In the genomic region with DNA sequence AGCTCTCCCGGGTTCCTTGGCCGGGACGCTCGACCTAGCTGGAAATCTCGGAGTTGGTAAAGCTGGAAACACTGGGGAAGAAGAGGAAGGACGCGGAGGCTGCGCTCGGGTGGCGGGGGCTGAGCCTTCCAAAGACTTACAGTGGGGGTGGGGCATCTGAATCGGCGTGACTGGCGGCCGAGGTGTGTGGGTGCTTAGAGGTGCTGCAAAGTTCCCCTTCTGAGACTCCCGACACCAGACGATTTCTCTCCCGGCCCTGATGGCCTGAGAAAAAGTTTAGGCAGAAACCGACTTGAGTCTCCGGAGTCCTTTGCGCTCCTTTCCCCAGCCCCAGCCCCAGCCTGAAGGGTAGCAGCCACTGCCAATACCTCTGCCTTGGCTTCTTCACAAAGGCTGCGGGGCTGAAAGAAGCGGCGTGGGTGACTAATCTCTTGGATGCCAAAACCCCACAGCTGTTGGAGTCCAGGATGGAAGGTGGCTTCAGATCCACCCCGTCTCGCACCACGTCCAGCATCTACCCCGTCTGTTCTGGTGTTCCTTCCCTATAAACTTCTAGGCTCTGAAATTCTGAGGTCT, we compare ENCODE assay signal across 8 mouse cellular contexts. TPM values are rescaled to one million over a fixed set of nuclear protein-coding genes. Genes with fewer than 3 reads are reported as not detected.
DNase-seq lines count a peak whose midpoint lies in the region.

No protein-coding gene starts in this region.

- peak; percentile 49 for DNase-seq in embryo, embryonic 11 days
- DNase-seq in embryo, embryonic 10.5 days (ENCODE audit: low spot score) = no peak
- peak; percentile 51 for DNase-seq in CD4-positive, CD25-positive, alpha-beta regulatory T cell, adult 2 months (ENCODE audit: low read depth, low spot score)
- peak; percentile 71 for DNase-seq in cerebellum, adult 9-10 months
- DNase-seq in heart, embryonic 10.5 days (ENCODE audit: low spot score) = no peak
- peak; percentile 57 for DNase-seq in kidney, postnatal 10 days
- peak; percentile 48 for DNase-seq in lung, postnatal 14 days
- DNase-seq in testis, postnatal 10 days (ENCODE audit: low spot score) = peak; percentile 70

- H3K4me3 ChIP-seq in heart, embryonic 10.5 days = peak overlapping the region; percentile 77

- peaks cover 34% of the 10 kb centered on the region for H3K36me3 ChIP-seq in heart, embryonic 10.5 days

- H3K4me1 ChIP-seq in heart, embryonic 10.5 days = peaks cover 46% of the 10 kb centered on the region

- WGBS in heart, embryonic 10.5 days = 3% methylated on average over 27 of the region's 27 CpGs

- H3K27me3 ChIP-seq in heart, embryonic 10.5 days (ENCODE audit: insufficient read depth, poor library complexity, severe bottlenecking) = peaks cover 13% of the 10 kb centered on the region

- peak overlapping the region; percentile 76 for H3K27ac ChIP-seq in heart, embryonic 10.5 days

- no peaks in the 10 kb centered on the region for H3K9me3 ChIP-seq in heart, embryonic 10.5 days

RNA-seq across cellular contexts. Expression of a gene that starts 0.7 kb away (rescaled TPM):
- 4.8 and 4.9 TPM in 2 replicates for polyA plus RNA-seq in heart, embryonic 10.5 days (2016; fragmentation: Nextera tagmentation; extraction: Ambion mirVana)

RNA-seq across cellular contexts. Expression of a gene that starts 7.6 kb away (rescaled TPM):
- 789 and 902 TPM in 2 replicates for polyA plus RNA-seq in heart, embryonic 10.5 days (2016; fragmentation: Nextera tagmentation; extraction: Ambion mirVana)

RNA-seq across cellular contexts. Expression of a gene that starts 51.3 kb away (rescaled TPM):
- 0.19 and 0.53 TPM in 2 replicates for polyA plus RNA-seq in heart, embryonic 10.5 days (2016; fragmentation: Nextera tagmentation; extraction: Ambion mirVana)

Comparison
In these comparisons a context has a peak if more than half of its experiments do, and no peak if none do; other contexts are left out.
1. DNase-seq: peak in embryo, embryonic 11 days (single experiment), CD4-positive, CD25-positive, alpha-beta regulatory T cell, adult 2 months (single experiment), cerebellum, adult 9-10 months (single experiment), kidney, postnatal 10 days (single experiment), lung, postnatal 14 days (single experiment) and testis, postnatal 10 days (single experiment); none in embryo, embryonic 10.5 days (single experiment) and heart, embryonic 10.5 days (single experiment).